Mouse (Mus musculus): ENCODE measurements around the gene Sumo3. TPM values are rescaled to one million over a fixed set of nuclear protein-coding genes. Genes with fewer than 3 reads are reported as not detected.
A peak's percentile ranks its signal among the peaks of the same experiment; 100 is the strongest.

The Sumo3 gene
- polyA plus RNA-seq, 1 experiment: 76.0 TPM

GRCm38 (mm10) chr10:77634452-77635231, 28.7 kb downstream of the Sumo3 start:
- H3K4me1 ChIP-seq (ENCODE audit: control insufficient read depth, insufficient read depth, low read length): peaks cover 9% of the 10 kb centered on the region
- H3K27ac ChIP-seq (ENCODE audit: control insufficient read depth, insufficient read depth, low read depth, low read length, poor library complexity): peak overlapping the region; percentile 54; the same call in 1 of the 2 replicates
- H3K4me3 ChIP-seq (replicated peaks; ENCODE audit: control insufficient read depth, low read depth, low read length): no peak overlapping the region
- WGBS: 37% methylated on average over 13 of the region's 13 CpGs
- TF ChIP-seq CTCF (IDR thresholded peaks at IDR 0.05; ENCODE audit: control insufficient read depth, insufficient read depth, low read length) (no peak), POLR2A (IDR thresholded peaks at IDR 0.05; ENCODE audit: borderline replicate concordance, control insufficient read depth, low read depth, low read length) (no peak)

- no peak overlapping the region for H3K27ac ChIP-seq (ENCODE audit: control insufficient read depth, insufficient read depth, low read depth, low read length, poor library complexity)
- H3K4me1 ChIP-seq (ENCODE audit: control insufficient read depth, insufficient read depth, low read length): peaks cover 8% of the 10 kb centered on the region
- WGBS: 90% methylated on average over 7 of the region's 7 CpGs
- TF ChIP-seq CTCF (IDR thresholded peaks at IDR 0.05; ENCODE audit: control insufficient read depth, insufficient read depth, low read length) (no peak), POLR2A (IDR thresholded peaks at IDR 0.05; ENCODE audit: borderline replicate concordance, control insufficient read depth, low read depth, low read length) (no peak)
- no peak overlapping the region for H3K4me3 ChIP-seq (replicated peaks; ENCODE audit: control insufficient read depth, low read depth, low read length)
Measured at GRCm38 (mm10) chr10:77636234-77636922, 30.5 kb downstream of the Sumo3 start.

GRCm38 (mm10) chr10:77638956-77639355, 33.1 kb downstream of the Sumo3 start:
- Histone ChIP-seq H3K4me3 (replicated peaks; ENCODE audit: control insufficient read depth, low read depth, low read length) (no peak overlapping the region), H3K27ac (ENCODE audit: control insufficient read depth, insufficient read depth, low read depth, low read length, poor library complexity) (no peak overlapping the region), H3K4me1 (ENCODE audit: control insufficient read depth, insufficient read depth, low read length) (peaks cover 6% of the 10 kb centered on the region; the same call in 1 of the 2 replicates)
- 84% methylated on average over 6 of the region's 6 CpGs for WGBS
- TF ChIP-seq CTCF (IDR thresholded peaks at IDR 0.05; ENCODE audit: control insufficient read depth, insufficient read depth, low read length) (no peak), POLR2A (IDR thresholded peaks at IDR 0.05; ENCODE audit: borderline replicate concordance, control insufficient read depth, low read depth, low read length) (no peak)

- WGBS: 29% methylated on average over 7 of the region's 7 CpGs
- peaks cover 3% of the 10 kb centered on the region; the same call in 1 of the 2 replicates for H3K4me1 ChIP-seq (ENCODE audit: control insufficient read depth, insufficient read depth, low read length)
Measured at GRCm38 (mm10) chr10:77643160-77643559, 37.3 kb downstream of the Sumo3 start.

GRCm38 (mm10) chr10:77645571-77645970, 39.7 kb downstream of the Sumo3 start:
- H3K27ac ChIP-seq (ENCODE audit: control insufficient read depth, insufficient read depth, low read depth, low read length, poor library complexity): peak overlapping the region; percentile 69; the same call in 1 of the 2 replicates
- 39% methylated on average over 5 of the region's 5 CpGs for WGBS
- peaks cover 3% of the 10 kb centered on the region; the same call in 1 of the 2 replicates for H3K4me1 ChIP-seq (ENCODE audit: control insufficient read depth, insufficient read depth, low read length)
- H3K4me3 ChIP-seq (replicated peaks; ENCODE audit: control insufficient read depth, low read depth, low read length): no peak overlapping the region
- TF ChIP-seq CTCF (IDR thresholded peaks at IDR 0.05; ENCODE audit: control insufficient read depth, insufficient read depth, low read length) (no peak), POLR2A (IDR thresholded peaks at IDR 0.05; ENCODE audit: borderline replicate concordance, control insufficient read depth, low read depth, low read length) (no peak)

More at GRCm38 (mm10) chr10:77643160-77643559, 37.3 kb downstream of the Sumo3 start:
- TF ChIP-seq CTCF (IDR thresholded peaks at IDR 0.05; ENCODE audit: control insufficient read depth, insufficient read depth, low read length): no peak
- TF ChIP-seq POLR2A (IDR thresholded peaks at IDR 0.05; ENCODE audit: borderline replicate concordance, control insufficient read depth, low read depth, low read length): no peak
- no peak overlapping the region for H3K27ac ChIP-seq (ENCODE audit: control insufficient read depth, insufficient read depth, low read depth, low read length, poor library complexity)
- H3K4me3 ChIP-seq (replicated peaks; ENCODE audit: control insufficient read depth, low read depth, low read length): no peak overlapping the region

GRCm38 (mm10) chr10:77647461-77647860, 41.6 kb downstream of the Sumo3 start:
- Histone ChIP-seq H3K27ac (ENCODE audit: control insufficient read depth, insufficient read depth, low read depth, low read length, poor library complexity) (no peak overlapping the region), H3K4me3 (replicated peaks; ENCODE audit: control insufficient read depth, low read depth, low read length) (no peak overlapping the region), H3K4me1 (ENCODE audit: control insufficient read depth, insufficient read depth, low read length) (peaks cover 3% of the 10 kb centered on the region; the same call in 1 of the 2 replicates)
- no peak for TF ChIP-seq POLR2A (IDR thresholded peaks at IDR 0.05; ENCODE audit: borderline replicate concordance, control insufficient read depth, low read depth, low read length)
- TF ChIP-seq CTCF (IDR thresholded peaks at IDR 0.05; ENCODE audit: control insufficient read depth, insufficient read depth, low read length): no peak
- WGBS: 43% methylated on average over 1 of the region's 1 CpGs

GRCm38 (mm10) chr10:77647901-77648300, 42.0 kb downstream of the Sumo3 start:
- TF ChIP-seq CTCF (IDR thresholded peaks at IDR 0.05; ENCODE audit: control insufficient read depth, insufficient read depth, low read length): no peak
- TF ChIP-seq POLR2A (IDR thresholded peaks at IDR 0.05; ENCODE audit: borderline replicate concordance, control insufficient read depth, low read depth, low read length): no peak
- WGBS: 80% methylated on average over 8 of the region's 8 CpGs
- H3K4me1 ChIP-seq (ENCODE audit: control insufficient read depth, insufficient read depth, low read length): peaks cover 3% of the 10 kb centered on the region; the same call in 1 of the 2 replicates
- H3K27ac ChIP-seq (ENCODE audit: control insufficient read depth, insufficient read depth, low read depth, low read length, poor library complexity): no peak overlapping the region
- H3K4me3 ChIP-seq (replicated peaks; ENCODE audit: control insufficient read depth, low read depth, low read length): no peak overlapping the region

GRCm38 (mm10) chr10:77652046-77652445, 46.1 kb downstream of the Sumo3 start:
- Histone ChIP-seq H3K4me3 (replicated peaks; ENCODE audit: control insufficient read depth, low read depth, low read length) (no peak overlapping the region), H3K4me1 (ENCODE audit: control insufficient read depth, insufficient read depth, low read length) (no peaks in the 10 kb centered on the region), H3K27ac (ENCODE audit: control insufficient read depth, insufficient read depth, low read depth, low read length, poor library complexity) (no peak overlapping the region)
- TF ChIP-seq CTCF (IDR thresholded peaks at IDR 0.05; ENCODE audit: control insufficient read depth, insufficient read depth, low read length) (no peak), POLR2A (IDR thresholded peaks at IDR 0.05; ENCODE audit: borderline replicate concordance, control insufficient read depth, low read depth, low read length) (no peak)
- 83% methylated on average over 9 of the region's 9 CpGs for WGBS

All from bone marrow, adult 2 months (tissue).